Mouse (Mus musculus) testis, adult 2 months (tissue): Measurements from ENCODE around the gene Tmem91.

Experiments
- CTCF ChIP-seq: fragments of 200-500 bp; IDR thresholded peaks from 2 replicates; pipeline ENCODE4 v1.5.1; 2012; ENCODE audit warnings: low read depth, mild to moderate bottlenecking, inconsistent platforms, low read length, moderate library complexity; ENCODE audit not compliant: control insufficient read depth, insufficient read depth, insufficient replicate concordance
- POLR2A ChIP-seq: fragments of 200-500 bp; IDR thresholded peaks from 2 replicates; pipeline ENCODE4 v1.6.1; 2012; ENCODE audit warnings: low read depth, mild to moderate bottlenecking, inconsistent platforms, low read length, moderate library complexity; ENCODE audit not compliant: control insufficient read depth

- TF ChIP-seq CTCF (no peak), POLR2A (no peak)
Measured at GRCm38 (mm10) chr7:25655601-25656428, 19.2 kb downstream of the Tmem91 start.
